Comparison of ENCODE assay signal across 8 mouse cellular contexts in genomic region chr3:101506179-101506578, GRCm38 (mm10).
DNase-seq lines count a peak whose midpoint lies in the region; ATAC-seq lines count a peak whose summit lies in the region.

No protein-coding gene starts in this region.

- peak; percentile 68 for ATAC-seq in heart, embryonic 14.5 days (ENCODE audit: insufficient number of reproducible peaks, insufficient read depth, low FRiP score, low read depth)
- peak; percentile 60 for ATAC-seq in liver, embryonic 11.5 days (replicated peaks; ENCODE audit: low FRiP score)
- ATAC-seq in stomach, embryonic 15.5 days (ENCODE audit: insufficient read depth, low FRiP score, low read depth): peak; percentile 82

- no peaks in the 10 kb centered on the region for H3K36me3 ChIP-seq in forebrain, embryonic 10.5 days (replicated peaks)
- H3K36me3 ChIP-seq in heart, embryonic 14.5 days (ENCODE audit: control insufficient read depth, insufficient read depth, low read length): no peaks in the 10 kb centered on the region
- H3K36me3 ChIP-seq in liver, embryonic 11.5 days (ENCODE audit: control insufficient read depth, insufficient read depth, low read length): no peaks in the 10 kb centered on the region
- H3K36me3 ChIP-seq in stomach, embryonic 15.5 days: no peaks in the 10 kb centered on the region

- H3K4me1 ChIP-seq in forebrain, embryonic 10.5 days: peaks cover 28% of the 10 kb centered on the region
- peaks cover 31% of the 10 kb centered on the region in 2 experiments for H3K4me1 ChIP-seq in heart, embryonic 14.5 days (ENCODE audit: control insufficient read depth in 2 of 2, insufficient read depth in 2 of 2, low read length in 2 of 2)
- H3K4me1 ChIP-seq in liver, embryonic 11.5 days (replicated peaks; ENCODE audit: control insufficient read depth, insufficient read depth, low read length): no peaks in the 10 kb centered on the region; the same call in 1 of the 2 replicates
- H3K4me1 ChIP-seq in stomach, embryonic 15.5 days: peaks cover 11% of the 10 kb centered on the region; the same call in 1 of the 2 replicates

- WGBS in forebrain, embryonic 10.5 days: 21% methylated on average over 5 of the region's 5 CpGs
- 11% methylated on average over 5 of the region's 5 CpGs for WGBS in heart, embryonic 14.5 days
- 40% methylated on average over 5 of the region's 5 CpGs for WGBS in liver, embryonic 11.5 days
- WGBS in stomach, embryonic 15.5 days: 28% methylated on average over 5 of the region's 5 CpGs

- peak; percentile 23 to 32 for DNase-seq in CD8-positive naive resting alpha-beta T cell, adult 2 months (ENCODE audit: low read depth in 2 of 2, low spot score in 2 of 2)
- DNase-seq in c-Kit-positive CD71-negative TER-119-negative erythroid progenitor cells, embryonic 14.5 days (ENCODE audit: low read depth): peak; percentile 55
- peak; percentile 89 for DNase-seq in forebrain, embryonic 10.5 days (ENCODE audit: extremely low spot score, low spot score)
- peak; percentile 96 for DNase-seq in kidney, postnatal 10 days
- DNase-seq in liver, embryonic 11.5 days (ENCODE audit: low spot score): peak; percentile 74
- peak; percentile 89 for DNase-seq in neural tube, embryonic 10.5 days (ENCODE audit: extremely low spot score, low spot score)

- no peaks in the 10 kb centered on the region for H3K9me3 ChIP-seq in forebrain, embryonic 10.5 days
- no peaks in the 10 kb centered on the region for H3K9me3 ChIP-seq in heart, embryonic 14.5 days (ENCODE audit: control insufficient read depth, low read length)
- no peaks in the 10 kb centered on the region for H3K9me3 ChIP-seq in liver, embryonic 11.5 days (ENCODE audit: control insufficient read depth, low read length)
- H3K9me3 ChIP-seq in stomach, embryonic 15.5 days: no peaks in the 10 kb centered on the region

- peak overlapping the region; percentile 73 for H3K27ac ChIP-seq in forebrain, embryonic 10.5 days
- H3K27ac ChIP-seq in heart, embryonic 14.5 days (replicated peaks in 1 of 2; ENCODE audit: control insufficient read depth in 1 of 2, insufficient read depth in 1 of 2, low read depth in 2 of 2, low read length in 2 of 2): peak overlapping the region; percentile 79 to 91
- no peak overlapping the region for H3K27ac ChIP-seq in liver, embryonic 11.5 days (ENCODE audit: low read depth, low read length)
- no peak overlapping the region for H3K27ac ChIP-seq in stomach, embryonic 15.5 days

- H3K27me3 ChIP-seq in forebrain, embryonic 10.5 days (ENCODE audit: poor library complexity, severe bottlenecking): peaks cover 39% of the 10 kb centered on the region
- H3K27me3 ChIP-seq in heart, embryonic 14.5 days (ENCODE audit: control insufficient read depth, insufficient read depth, low read length): no peaks in the 10 kb centered on the region
- no peaks in the 10 kb centered on the region for H3K27me3 ChIP-seq in liver, embryonic 11.5 days (replicated peaks; ENCODE audit: control insufficient read depth, insufficient read depth, low read length)
- no peaks in the 10 kb centered on the region for H3K27me3 ChIP-seq in stomach, embryonic 15.5 days (replicated peaks)

- H3K9ac ChIP-seq in heart, embryonic 14.5 days (ENCODE audit: low read length): peak overlapping the region; percentile 66
- H3K9ac ChIP-seq in liver, embryonic 11.5 days (ENCODE audit: low read depth, low read length): no peak overlapping the region
- no peak overlapping the region for H3K9ac ChIP-seq in stomach, embryonic 15.5 days

- H3K4me3 ChIP-seq in forebrain, embryonic 10.5 days: no peak overlapping the region
- H3K4me3 ChIP-seq in heart, embryonic 14.5 days (ENCODE audit: control insufficient read depth in 1 of 2, insufficient read depth in 1 of 2, low read depth in 1 of 2, low read length in 2 of 2): no peak overlapping the region
- no peak overlapping the region for H3K4me3 ChIP-seq in liver, embryonic 11.5 days (ENCODE audit: low read depth, low read length)
- no peak overlapping the region for H3K4me3 ChIP-seq in stomach, embryonic 15.5 days (replicated peaks)

- H3K4me2 ChIP-seq in heart, embryonic 14.5 days (ENCODE audit: low read length): peak overlapping the region; percentile 53
- no peak overlapping the region for H3K4me2 ChIP-seq in liver, embryonic 11.5 days
- no peak overlapping the region for H3K4me2 ChIP-seq in stomach, embryonic 15.5 days

Comparison
In these comparisons a context has a peak if more than half of its experiments do, and no peak if none do; other contexts are left out.
1. DNase-seq: peak in every context shown above with its lines; median percentile 96 in kidney, postnatal 10 days; 89 in forebrain, embryonic 10.5 days; 89 in neural tube, embryonic 10.5 days; 74 in liver, embryonic 11.5 days; 55 in c-Kit-positive CD71-negative TER-119-negative erythroid progenitor cells, embryonic 14.5 days; 28 in CD8-positive naive resting alpha-beta T cell, adult 2 months.
2. H3K27ac ChIP-seq: peak in forebrain, embryonic 10.5 days (single experiment) and heart, embryonic 14.5 days (2 of 2); none in liver, embryonic 11.5 days (single experiment) and stomach, embryonic 15.5 days (single experiment).
3. Peak in every context shown above with its lines, with median percentiles within 50 percentile points of each other: ATAC-seq.